Comparison of ENCODE assay signal across 16 mouse cellular contexts in the genomic region with DNA sequence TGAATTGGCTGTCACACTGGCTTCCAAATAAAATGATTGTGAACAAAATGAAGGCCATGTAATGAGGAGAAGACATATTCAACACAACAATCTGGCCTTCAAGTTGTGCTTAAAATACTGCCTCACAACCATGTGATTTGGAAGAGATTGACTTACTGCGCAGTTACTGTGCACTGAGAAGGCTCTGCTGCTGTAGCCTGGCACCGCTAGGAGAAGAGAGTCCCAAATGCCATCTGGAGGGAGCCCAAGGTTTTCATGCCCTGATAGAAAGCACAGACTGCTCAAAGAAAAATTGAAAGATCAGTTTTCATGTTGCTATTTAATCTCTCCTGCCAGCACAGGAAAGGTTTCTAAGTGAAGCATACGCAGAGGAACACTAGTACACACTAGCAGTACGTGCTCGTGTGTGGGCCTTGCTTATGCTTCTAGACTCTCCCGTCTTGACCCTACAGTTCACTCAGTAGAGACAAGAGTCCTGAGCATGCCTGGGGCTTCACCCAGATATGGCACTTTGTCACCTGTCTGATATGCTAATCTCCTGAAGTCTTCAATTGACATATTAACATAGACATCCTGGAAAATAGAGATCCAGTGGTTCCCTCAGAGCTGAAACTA.
DNase-seq lines count a peak whose midpoint lies in the region; ATAC-seq and TF ChIP-seq lines count a peak whose summit lies in the region.
"Had no signal": no experiment of that assay in that cellular context is flagged by ENCODE, and none has a peak within 500 bp of the region (broad histone marks: within the 10 kb centered on the region; RNA-seq: fewer than 3 reads in every experiment).

No protein-coding gene starts in this region.

- H3K9ac ChIP-seq in midbrain, postnatal 0 days (replicated peaks; ENCODE audit: low read length, poor library complexity, severe bottlenecking) = no peak overlapping the region
- H3K9ac ChIP-seq in midbrain, embryonic 16.5 days (ENCODE audit: low read depth, low read length) = no peak overlapping the region
- H3K9ac ChIP-seq: embryonic facial prominence, embryonic 12.5 days; heart, embryonic 12.5 days; limb, embryonic 15.5 days; liver, postnatal 0 days; midbrain, embryonic 12.5 days had no signal

- no peaks in the 10 kb centered on the region for H3K4me1 ChIP-seq in midbrain, postnatal 0 days (ENCODE audit: insufficient read depth, low read length)
- H3K4me1 ChIP-seq in midbrain, embryonic 16.5 days (ENCODE audit: control insufficient read depth, insufficient read depth, low read length) = no peaks in the 10 kb centered on the region
- H3K4me1 ChIP-seq: embryonic facial prominence, embryonic 12.5 days; heart, embryonic 12.5 days; limb, embryonic 15.5 days; midbrain, embryonic 12.5 days had no signal

- H3K9me3 ChIP-seq in midbrain, postnatal 0 days (ENCODE audit: low read length) = no peaks in the 10 kb centered on the region
- no peaks in the 10 kb centered on the region for H3K9me3 ChIP-seq in midbrain, embryonic 16.5 days (replicated peaks; ENCODE audit: control insufficient read depth, low read length, poor library complexity, severe bottlenecking)
- H3K9me3 ChIP-seq: embryonic facial prominence, embryonic 12.5 days; G1E; heart, embryonic 12.5 days; limb, embryonic 15.5 days; midbrain, embryonic 12.5 days had no signal

- H3K4me3 ChIP-seq in midbrain, postnatal 0 days (ENCODE audit: low read depth, low read length) = no peak overlapping the region
- no peak overlapping the region for H3K4me3 ChIP-seq in midbrain, embryonic 16.5 days (ENCODE audit: low read depth, low read length)
- H3K4me3 ChIP-seq in layer of hippocampus, adult 2 months = no peak overlapping the region
- H3K4me3 ChIP-seq: embryonic facial prominence, embryonic 12.5 days; heart, embryonic 12.5 days; limb, embryonic 15.5 days; midbrain, embryonic 12.5 days had no signal

- DNase-seq in frontal cortex, postnatal 25 days (ENCODE audit: low spot score in 2 of 2) = no peak
- DNase-seq in midbrain, postnatal 0 days (ENCODE audit: low spot score) = peak; percentile 10
- DNase-seq in layer of hippocampus, adult 2 months (ENCODE audit: low spot score in 2 of 2) = peak; percentile 20 to 40
- DNase-seq in right cerebral cortex, postnatal 4 days = peak; percentile 43
- DNase-seq: adrenal gland, adult 2 months; gastrocnemius, postnatal 14 days; liver, postnatal 0 days; lung, postnatal 4 days had no signal

- H3K4me2 ChIP-seq in midbrain, postnatal 0 days (ENCODE audit: low read depth, low read length, poor library complexity, severe bottlenecking) = no peak overlapping the region
- H3K4me2 ChIP-seq in midbrain, embryonic 16.5 days (ENCODE audit: low read length) = no peak overlapping the region
- H3K4me2 ChIP-seq: embryonic facial prominence, embryonic 12.5 days; heart, embryonic 12.5 days; limb, embryonic 15.5 days; midbrain, embryonic 12.5 days had no signal

- no peaks in the 10 kb centered on the region for H3K36me3 ChIP-seq in midbrain, postnatal 0 days (ENCODE audit: insufficient read depth, low read length)
- no peaks in the 10 kb centered on the region for H3K36me3 ChIP-seq in midbrain, embryonic 16.5 days (ENCODE audit: control insufficient read depth, insufficient read depth, low read length)
- H3K36me3 ChIP-seq: embryonic facial prominence, embryonic 12.5 days; G1E; heart, embryonic 12.5 days; limb, embryonic 15.5 days; midbrain, embryonic 12.5 days had no signal

- H3K27ac ChIP-seq in midbrain, postnatal 0 days (ENCODE audit: low read depth, low read length) = no peak overlapping the region
- H3K27ac ChIP-seq in midbrain, embryonic 16.5 days (ENCODE audit: low read length) = no peak overlapping the region
- 0 out of 2 replicates have a peak overlapping the region, but pooled peaks have one; percentile 8 for H3K27ac ChIP-seq in layer of hippocampus, adult 2 months
- H3K27ac ChIP-seq: embryonic facial prominence, embryonic 12.5 days; limb, embryonic 15.5 days; midbrain, embryonic 12.5 days had no signal

- ATAC-seq in frontal cortex, adult (ENCODE audit: low TSS enrichment) = peak; percentile 89
- ATAC-seq in midbrain, postnatal 0 days (ENCODE audit: low FRiP score) = no peak
- no peak for ATAC-seq in midbrain, embryonic 16.5 days
- ATAC-seq in megakaryocyte progenitor cell, adult 5-6 weeks (replicated peaks; ENCODE audit: poor library complexity) = no peak
- ATAC-seq: liver, postnatal 0 days had no signal

- no peaks in the 10 kb centered on the region for H3K27me3 ChIP-seq in midbrain, postnatal 0 days (ENCODE audit: insufficient read depth, low read length)
- H3K27me3 ChIP-seq in midbrain, embryonic 16.5 days (ENCODE audit: control insufficient read depth, insufficient read depth, low read depth, low read length) = no peaks in the 10 kb centered on the region
- H3K27me3 ChIP-seq: embryonic facial prominence, embryonic 12.5 days; heart, embryonic 12.5 days; limb, embryonic 15.5 days; midbrain, embryonic 12.5 days had no signal

- TF ChIP-seq CTCF in midbrain, postnatal 0 days (IDR thresholded peaks at IDR 0.05) = no peak
- peak; percentile 32 for TF ChIP-seq CTCF in layer of hippocampus, adult 2 months (conservative IDR thresholded peaks at IDR 0.05)

- 94% methylated on average over 6 of the region's 6 CpGs for WGBS in midbrain, postnatal 0 days
- WGBS in midbrain, embryonic 16.5 days = 95% methylated on average over 6 of the region's 6 CpGs

Comparison
In these comparisons a context has a peak if more than half of its experiments do, and no peak if none do; other contexts are left out.
1. DNase-seq: peak in midbrain, postnatal 0 days (single experiment), layer of hippocampus, adult 2 months (2 of 2) and right cerebral cortex, postnatal 4 days (single experiment); none in frontal cortex, postnatal 25 days (0 of 2).